Mouse (Mus musculus): ENCODE results near the gene Gmeb2. TPM values are rescaled to one million over a fixed set of nuclear protein-coding genes. Genes with fewer than 3 reads are reported as not detected.
A peak's percentile ranks its signal among the peaks of the same experiment; 100 is the strongest.
"Not testable (repeated sequence)": the region's sequence is repeated elsewhere in the genome, so short reads cannot be mapped to it uniquely, and the experiment has no call there.

The Gmeb2 gene
- 21.9 and 22.5 TPM in 2 replicates for polyA plus RNA-seq (2016; fragmentation: Nextera tagmentation; extraction: Ambion mirVana)

DNA sequence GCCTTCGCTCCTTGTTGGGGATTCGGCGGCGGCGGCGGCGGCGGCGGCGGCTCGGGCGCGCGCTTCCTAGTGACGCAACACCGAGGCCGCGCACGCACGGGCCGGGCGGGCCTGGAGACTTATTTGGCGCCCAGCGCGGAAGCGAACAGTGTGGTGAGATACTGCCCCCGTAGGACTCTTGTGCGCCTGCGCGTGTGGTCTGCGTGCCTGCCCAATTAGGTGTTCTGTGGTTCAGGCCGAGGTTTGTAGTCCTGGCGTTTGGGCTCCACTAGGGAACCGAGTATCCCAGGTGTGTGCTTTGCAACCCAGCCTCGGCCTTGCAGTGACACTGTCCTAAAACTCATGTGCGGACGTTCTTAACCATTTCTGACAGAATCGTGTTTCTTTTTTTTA, at the start of gene Gmeb2:
Gene Gmeb2, minus strand, starts transcription at position 78 of the 393 bp plus-strand sequence.
- peak within 1 kb of the TSS; percentile 65 for H3K4me2 ChIP-seq (replicated peaks)
- peak within 1 kb of the TSS; percentile 97 for H3K27ac ChIP-seq
- peaks cover 17% of the 10 kb centered on the region for H3K4me1 ChIP-seq
- ATAC-seq (ENCODE audit: low FRiP score): peak; percentile 96
- H3K4me3 ChIP-seq: peak within 1 kb of the TSS; percentile 60
- WGBS: 1% methylated on average over 27 of the region's 38 CpGs
- not testable (repeated sequence) for H3K9me3 ChIP-seq (replicated peaks); H3K27me3 ChIP-seq
- H3K36me3 ChIP-seq: peaks cover 13% of the 10 kb centered on the region; the same call in 1 of the 2 replicates
- peak within 1 kb of the TSS; percentile 92 for H3K9ac ChIP-seq

DNA sequence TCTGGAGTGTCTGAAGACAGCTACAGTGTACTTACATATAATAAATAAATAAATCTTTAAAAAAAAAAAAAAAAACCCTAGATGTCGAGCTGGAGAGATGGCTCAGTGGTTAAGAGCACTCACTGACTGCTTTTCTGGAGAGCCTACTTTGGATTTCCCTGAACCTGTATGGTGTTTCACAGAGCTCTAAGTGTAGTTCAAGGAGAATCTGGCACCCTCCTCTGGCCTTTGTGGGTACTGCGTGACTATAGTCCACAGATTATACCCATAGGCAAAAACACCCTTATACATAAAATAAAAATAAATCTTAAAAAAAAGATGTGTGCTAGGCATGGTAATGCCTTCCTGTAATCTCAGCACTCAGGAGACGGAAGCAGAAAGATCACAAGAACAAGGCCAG, 46.2 kb upstream of the Gmeb2 start:
- WGBS: 64% methylated on average over 3 of the region's 3 CpGs
- no peak for ATAC-seq (ENCODE audit: low FRiP score)
- H3K27me3 ChIP-seq: no peaks in the 10 kb centered on the region
- no peak overlapping the region for H3K27ac ChIP-seq
- peaks cover 72% of the 10 kb centered on the region for H3K36me3 ChIP-seq
- H3K4me2 ChIP-seq (replicated peaks): no peak overlapping the region
- H3K4me3 ChIP-seq: no peak overlapping the region
- H3K4me1 ChIP-seq: no peaks in the 10 kb centered on the region
- no peak overlapping the region for H3K9ac ChIP-seq
- H3K9me3 ChIP-seq (replicated peaks): no peaks in the 10 kb centered on the region

DNA sequence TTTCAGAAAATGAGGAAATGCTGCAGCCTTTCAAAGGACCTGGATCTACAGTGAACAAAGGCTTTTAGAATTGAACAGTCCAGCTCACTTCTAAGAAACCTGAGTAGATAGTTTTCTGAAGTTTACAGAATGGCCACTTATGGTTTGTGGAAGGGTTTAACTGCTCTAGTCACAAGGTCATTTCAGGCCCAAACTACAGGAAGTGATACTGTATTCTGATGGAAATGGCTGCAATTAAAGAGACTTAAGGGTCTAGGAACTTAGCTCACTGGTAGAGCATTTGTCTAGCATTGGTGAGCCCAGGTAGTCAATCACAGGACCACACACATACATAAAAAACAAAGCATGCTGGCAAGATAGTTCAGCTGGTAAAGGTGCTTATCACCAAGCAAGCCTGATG, 44.7 kb upstream of the Gmeb2 start:
- H3K4me2 ChIP-seq (replicated peaks): no peak overlapping the region
- H3K4me1 ChIP-seq: no peaks in the 10 kb centered on the region
- H3K4me3 ChIP-seq: no peak overlapping the region
- H3K36me3 ChIP-seq: peaks cover 75% of the 10 kb centered on the region
- H3K27ac ChIP-seq: no peak overlapping the region
- H3K27me3 ChIP-seq: no peaks in the 10 kb centered on the region
- H3K9me3 ChIP-seq (replicated peaks): no peaks in the 10 kb centered on the region
- no peak overlapping the region for H3K9ac ChIP-seq
- ATAC-seq (ENCODE audit: low FRiP score): no peak

DNA sequence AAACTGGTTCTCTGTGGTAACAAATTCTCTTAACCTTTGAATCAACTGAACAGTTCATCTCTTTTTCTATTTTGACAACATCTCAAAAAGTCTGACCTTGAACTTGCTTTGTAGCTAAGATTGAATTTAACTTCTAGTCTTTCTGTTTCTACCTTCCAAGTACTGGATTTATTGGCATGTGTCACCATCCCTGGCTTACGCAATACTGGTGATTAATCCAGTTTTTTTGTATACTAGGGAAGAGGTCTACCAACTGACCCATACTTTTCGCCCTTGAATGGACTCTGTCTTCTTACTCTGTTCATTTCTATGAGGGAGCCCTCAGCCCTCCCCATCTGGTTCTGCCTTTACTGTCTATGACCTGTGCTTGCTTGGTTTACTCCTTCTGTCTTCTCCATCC, 38.3 kb upstream of the Gmeb2 start:
- peaks cover 82% of the 10 kb centered on the region for H3K36me3 ChIP-seq
- H3K27ac ChIP-seq: no peak overlapping the region
- H3K9me3 ChIP-seq (replicated peaks): no peaks in the 10 kb centered on the region
- H3K4me3 ChIP-seq: no peak overlapping the region
- no peaks in the 10 kb centered on the region for H3K4me1 ChIP-seq
- no peak overlapping the region for H3K4me2 ChIP-seq (replicated peaks)
- no peak overlapping the region for H3K9ac ChIP-seq
- ATAC-seq (ENCODE audit: low FRiP score): no peak
- 94% methylated on average over 2 of the region's 2 CpGs for WGBS
- no peaks in the 10 kb centered on the region for H3K27me3 ChIP-seq

DNA sequence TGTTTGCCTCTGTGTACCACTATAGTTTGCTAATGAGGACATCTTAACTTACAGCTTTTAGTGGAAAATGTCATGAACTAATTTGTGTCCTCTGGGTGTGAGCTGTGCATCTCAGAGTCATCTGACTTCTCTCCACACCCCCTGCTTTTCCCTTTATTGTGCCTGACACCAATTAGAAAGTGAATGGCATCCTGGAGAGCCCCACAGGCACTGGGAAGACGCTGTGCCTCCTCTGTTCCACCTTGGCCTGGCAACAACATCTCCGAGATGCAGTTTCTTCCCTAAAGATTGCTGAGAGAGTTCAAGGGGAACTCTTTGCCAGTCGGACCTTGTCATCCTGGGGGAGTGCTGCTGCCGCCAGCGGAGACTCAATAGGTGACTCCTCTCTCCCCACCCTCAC, 34.3 kb upstream of the Gmeb2 start:
- no peaks in the 10 kb centered on the region for H3K27me3 ChIP-seq
- no peak overlapping the region for H3K4me2 ChIP-seq (replicated peaks)
- no peak overlapping the region for H3K4me3 ChIP-seq
- no peak overlapping the region for H3K27ac ChIP-seq
- no peak for ATAC-seq (ENCODE audit: low FRiP score)
- no peak overlapping the region for H3K9ac ChIP-seq
- 73% methylated on average over 5 of the region's 5 CpGs for WGBS
- peaks cover 14% of the 10 kb centered on the region for H3K4me1 ChIP-seq
- H3K36me3 ChIP-seq: peaks cover 50% of the 10 kb centered on the region
- no peaks in the 10 kb centered on the region for H3K9me3 ChIP-seq (replicated peaks)

DNA sequence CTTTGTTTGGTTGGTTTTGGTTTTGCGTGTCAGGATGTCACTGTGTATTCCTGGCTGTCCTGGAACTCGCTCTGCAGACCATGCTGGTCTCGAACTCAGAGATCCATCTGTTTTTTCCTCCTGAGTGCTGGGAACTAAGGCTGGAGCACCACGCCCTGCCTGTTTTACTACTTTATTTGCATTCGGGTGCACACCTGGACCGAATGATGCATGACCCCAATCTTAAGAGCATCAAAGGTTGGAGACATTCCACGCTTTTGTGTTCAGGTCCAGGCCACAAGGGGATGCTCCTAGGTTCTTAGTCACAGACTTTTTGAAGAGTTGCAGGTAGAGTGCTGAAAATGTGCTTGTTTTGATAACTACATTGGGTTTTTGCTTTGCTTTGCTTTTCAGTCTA, 32.3 kb upstream of the Gmeb2 start:
- Histone ChIP-seq H3K4me3 (peak overlapping the region; percentile 59), H3K9ac (peak overlapping the region; percentile 60), H3K36me3 (peaks cover 30% of the 10 kb centered on the region), H3K4me2 (replicated peaks) (peak overlapping the region; percentile 64), H3K27me3 (no peaks in the 10 kb centered on the region), H3K9me3 (replicated peaks) (no peaks in the 10 kb centered on the region), H3K27ac (0 out of 2 replicates have a peak overlapping the region, but pooled peaks have one; percentile 49), H3K4me1 (peaks cover 14% of the 10 kb centered on the region)
- no peak for ATAC-seq (ENCODE audit: low FRiP score)
- WGBS: 24% methylated on average over 7 of the region's 7 CpGs

DNA sequence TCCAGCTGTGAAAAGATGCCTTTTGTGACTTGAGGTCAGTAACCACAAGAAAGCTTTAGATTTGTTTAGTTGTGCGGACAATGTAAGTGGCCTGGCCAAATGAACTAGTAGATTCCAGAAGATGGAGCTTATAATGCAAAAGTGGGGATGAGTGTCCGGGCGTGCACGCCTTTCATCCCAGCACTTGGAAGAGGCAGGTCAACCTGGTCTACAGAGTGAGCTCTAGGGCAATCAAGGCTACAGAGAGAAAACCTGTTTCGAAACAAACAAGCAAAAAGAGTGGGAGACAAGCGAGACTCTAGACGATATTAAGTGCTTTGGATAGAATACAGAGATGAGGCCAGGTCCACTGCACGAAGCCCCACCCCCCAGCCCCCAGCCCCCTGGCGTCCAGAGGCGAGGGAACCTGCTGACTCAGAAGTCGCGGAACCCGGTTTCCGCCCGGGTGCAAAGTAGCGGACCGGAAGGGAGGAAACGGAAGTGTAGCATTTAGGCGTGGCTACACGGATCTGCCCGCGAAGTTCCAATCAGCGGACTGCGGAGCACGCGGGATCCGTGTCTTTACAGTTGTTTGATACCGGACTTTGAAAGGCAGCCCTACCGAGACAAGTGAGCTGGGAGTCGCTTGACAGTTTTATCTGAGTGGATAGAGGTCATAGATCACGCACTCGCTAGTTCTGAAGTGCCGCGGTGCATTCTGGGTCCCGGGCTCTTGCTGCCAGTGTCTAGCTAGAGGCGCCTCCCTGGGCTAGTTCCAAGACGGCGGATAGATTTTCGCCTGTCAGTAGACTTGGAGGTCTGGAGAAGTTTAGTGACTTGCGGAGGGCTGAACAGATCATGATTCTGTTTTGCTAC, 31.6 kb upstream of the Gmeb2 start, which contains the start of gene Rtel1:
Gene Rtel1, plus strand, starts transcription at position 492 of the 855 bp plus-strand sequence.
- no peaks in the 10 kb centered on the region for H3K9me3 ChIP-seq (replicated peaks)
- WGBS: 6% methylated on average over 40 of the region's 40 CpGs

DNA sequence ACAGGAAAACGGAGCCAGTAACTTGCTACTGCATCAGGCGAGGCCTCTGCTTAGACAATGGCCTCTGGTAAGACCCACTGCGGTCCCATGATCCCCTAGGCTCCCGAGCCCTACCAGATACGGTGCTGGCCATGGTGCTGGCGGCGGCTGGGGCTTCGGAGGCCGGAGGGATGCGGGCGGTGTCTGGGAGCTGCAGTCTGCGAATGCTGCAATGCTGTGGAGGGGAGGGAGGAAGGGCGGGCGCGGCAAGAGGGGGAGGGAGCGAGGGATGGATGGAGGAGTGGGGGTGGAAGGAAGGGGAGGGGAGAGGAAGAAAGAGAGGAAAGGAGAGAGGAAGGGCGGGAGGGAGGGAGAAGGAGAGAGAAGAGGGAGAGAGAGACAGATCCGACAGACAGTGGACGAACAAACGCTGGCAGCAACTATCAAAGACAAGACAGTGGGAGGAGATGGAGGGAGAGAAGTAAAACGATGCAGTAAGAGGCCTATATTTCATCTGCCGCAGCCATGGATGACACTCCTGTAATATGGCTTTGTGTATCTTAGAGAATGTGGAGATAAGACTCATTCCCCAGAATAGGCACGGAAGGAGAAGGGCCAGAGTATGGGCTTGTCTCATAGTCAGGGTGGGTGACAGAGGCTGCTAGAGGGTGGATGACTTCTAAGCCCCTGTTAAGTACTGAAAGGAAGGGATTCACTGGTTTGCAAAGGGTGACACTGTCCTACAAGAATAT, 26.4 kb upstream of the Gmeb2 start, which contains the start of gene Stmn3:
Gene Stmn3, minus strand, starts transcription at position 421 of the 731 bp plus-strand sequence.
- peak; percentile 88 for ATAC-seq (ENCODE audit: low FRiP score)
- H3K9ac ChIP-seq: peak within 1 kb of the TSS; percentile 92
- H3K4me1 ChIP-seq: peaks cover 21% of the 10 kb centered on the region
- H3K4me2 ChIP-seq (replicated peaks): peak within 1 kb of the TSS; percentile 63
- peaks cover 22% of the 10 kb centered on the region for H3K27me3 ChIP-seq
- WGBS: 6% methylated on average over 21 of the region's 23 CpGs
- H3K4me3 ChIP-seq: peak within 1 kb of the TSS; percentile 67
- no peaks in the 10 kb centered on the region for H3K36me3 ChIP-seq
- H3K27ac ChIP-seq: peak within 1 kb of the TSS; percentile 94
- H3K9me3 ChIP-seq (replicated peaks): no peaks in the 10 kb centered on the region

More for the DNA sequence above, 31.6 kb upstream of the Gmeb2 start, which contains the start of gene Rtel1:
- Histone ChIP-seq H3K36me3 (peaks cover 24% of the 10 kb centered on the region), H3K4me2 (replicated peaks) (peak within 1 kb of the TSS; percentile 64), H3K27me3 (0 out of 2 replicates have a peak, but pooled peaks cover 5% of the 10 kb centered on the region), H3K4me1 (peaks cover 14% of the 10 kb centered on the region), H3K9ac (peak within 1 kb of the TSS; percentile 60), H3K4me3 (peak within 1 kb of the TSS; percentile 59), H3K27ac (peak within 1 kb of the TSS; percentile 49; the same call in 1 of the 2 replicates)
- peak; percentile 91 for ATAC-seq (ENCODE audit: low FRiP score)

DNA sequence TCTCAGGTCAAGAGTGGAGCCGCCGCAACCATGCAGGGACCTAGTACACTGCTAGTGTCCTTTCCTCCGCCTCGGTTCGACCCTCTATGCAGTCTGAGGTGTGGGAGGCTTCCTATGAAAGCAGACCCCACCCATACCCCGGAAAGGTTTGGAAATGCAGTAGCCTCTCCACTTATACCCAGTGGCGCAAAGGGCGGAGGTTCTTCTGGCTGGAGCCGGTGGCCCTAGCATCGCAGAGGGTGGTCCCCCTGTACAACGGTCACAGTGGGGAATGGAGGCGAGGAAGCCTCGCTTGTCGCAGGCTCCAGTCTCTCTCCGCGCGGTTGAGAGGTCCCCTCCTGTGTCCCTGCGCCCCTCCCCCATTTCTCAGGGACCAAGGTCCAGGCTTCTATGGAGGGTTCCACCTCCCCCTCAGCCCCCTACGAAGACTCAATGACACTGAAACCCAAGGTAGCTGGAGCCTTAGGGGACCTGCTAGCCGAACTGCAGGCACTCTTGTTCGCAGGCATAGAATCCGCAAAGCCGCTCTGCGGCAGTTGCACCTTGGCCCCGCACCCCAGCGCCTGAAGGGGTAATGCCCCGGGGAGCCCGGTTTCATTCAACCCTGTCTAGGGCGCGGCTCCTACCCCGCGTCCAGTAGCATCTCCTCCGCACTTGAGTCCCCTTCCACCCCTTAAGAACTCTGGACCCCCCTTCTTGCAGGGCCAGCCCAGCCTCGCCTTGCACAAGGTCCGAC, 25.7 kb upstream of the Gmeb2 start:
- Histone ChIP-seq H3K27ac (peak overlapping the region; percentile 94), H3K4me1 (peaks cover 18% of the 10 kb centered on the region), H3K9ac (peak overlapping the region; percentile 92), H3K27me3 (peaks cover 22% of the 10 kb centered on the region), H3K4me2 (replicated peaks) (peak overlapping the region; percentile 63), H3K36me3 (peaks cover 5% of the 10 kb centered on the region), H3K9me3 (replicated peaks) (no peaks in the 10 kb centered on the region), H3K4me3 (peak overlapping the region; percentile 67)
- 2% methylated on average over 35 of the region's 35 CpGs for WGBS
- peak; percentile 84 for ATAC-seq (ENCODE audit: low FRiP score)

DNA sequence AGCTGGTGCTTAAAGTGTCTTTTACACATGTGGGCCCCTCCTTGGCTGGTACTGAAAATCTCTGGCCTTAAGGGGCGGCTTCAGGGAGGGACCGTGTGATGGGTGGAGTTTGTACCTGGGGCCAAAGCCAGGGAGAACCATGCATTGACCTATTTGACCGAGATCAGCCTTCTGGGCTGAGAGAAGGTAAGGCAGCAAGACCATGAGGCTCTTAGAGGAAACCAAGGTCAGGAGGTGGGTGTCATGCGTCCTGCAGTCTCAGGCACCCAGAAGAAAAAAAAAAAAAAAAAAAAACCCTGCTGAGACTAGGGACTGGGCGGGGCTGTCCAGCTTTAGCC, 25.1 kb upstream of the Gmeb2 start:
- Histone ChIP-seq H3K36me3 (peaks cover 11% of the 10 kb centered on the region), H3K9ac (peak overlapping the region; percentile 92), H3K4me3 (peak overlapping the region; percentile 67), H3K27ac (peak overlapping the region; percentile 94), H3K27me3 (peaks cover 22% of the 10 kb centered on the region), H3K4me2 (replicated peaks) (peak overlapping the region; percentile 63), H3K9me3 (replicated peaks) (no peaks in the 10 kb centered on the region), H3K4me1 (peaks cover 18% of the 10 kb centered on the region)
- peak; percentile 9; the same call in 1 of the 2 replicates for ATAC-seq (ENCODE audit: low FRiP score)
- 20% methylated on average over 5 of the region's 5 CpGs for WGBS

DNA sequence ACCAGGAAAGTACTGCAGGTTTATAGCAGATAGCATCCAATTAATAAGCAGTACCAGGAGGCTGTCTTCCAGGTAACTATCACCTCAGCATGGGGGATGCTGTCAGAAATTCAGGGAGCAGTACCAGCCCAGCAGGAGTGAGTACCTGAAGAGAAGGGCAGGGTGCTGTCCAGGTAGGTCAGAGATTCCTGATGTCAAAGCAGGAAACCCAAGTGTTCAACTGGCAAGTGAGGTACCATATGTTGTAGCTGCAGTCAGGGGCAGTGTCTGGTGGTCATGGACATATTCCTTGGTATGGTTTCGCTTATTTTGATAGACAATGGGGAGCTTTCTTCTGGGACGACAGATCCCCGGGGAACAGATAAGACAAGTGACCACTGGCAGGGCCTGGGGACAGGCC, 24.6 kb upstream of the Gmeb2 start:
- no peak for ATAC-seq (ENCODE audit: low FRiP score)
- no peak overlapping the region for H3K27ac ChIP-seq

More for the DNA sequence above, 24.6 kb upstream of the Gmeb2 start:
- Histone ChIP-seq H3K4me3 (peak overlapping the region; percentile 67), H3K4me2 (replicated peaks) (peak overlapping the region; percentile 63), H3K9me3 (replicated peaks) (no peaks in the 10 kb centered on the region), H3K27me3 (peaks cover 28% of the 10 kb centered on the region), H3K36me3 (peaks cover 16% of the 10 kb centered on the region), H3K9ac (peak overlapping the region; percentile 92), H3K4me1 (peaks cover 20% of the 10 kb centered on the region)
- 64% methylated on average over 3 of the region's 3 CpGs for WGBS
